Mouse (Mus musculus): ENCODE data around the gene Wnk2.
"Not testable (repeated sequence)": the region's sequence is repeated elsewhere in the genome, so short reads cannot be mapped to it uniquely, and the experiment has no call there.

Gene Wnk2

GRCm38 (mm10) chr13:49090176-49090575 lies 57.6 kb downstream of the Wnk2 start:
- no peak for DNase-seq

- DNase-seq: peak; percentile 63 to 78
Observed at GRCm38 (mm10) chr13:49088874-49089273, 58.9 kb downstream of the Wnk2 start.

GRCm38 (mm10) chr13:49087420-49087819 lies 60.4 kb downstream of the Wnk2 start:
- DNase-seq: peak; percentile 67 to 82

- DNase-seq: no peak
Observed at GRCm38 (mm10) chr13:49086431-49086830, 61.4 kb downstream of the Wnk2 start.

GRCm38 (mm10) chr13:49085211-49085610 lies 62.6 kb downstream of the Wnk2 start:
- DNase-seq: peak; percentile 66 to 71

- no peak for DNase-seq
Observed at GRCm38 (mm10) chr13:49084781-49085180, 63.0 kb downstream of the Wnk2 start.

GRCm38 (mm10) chr13:49083941-49084340 lies 63.9 kb downstream of the Wnk2 start:
- DNase-seq: no peak

GRCm38 (mm10) chr13:49082151-49082879 lies 65.5 kb downstream of the Wnk2 start:
- DNase-seq: no peak

- DNase-seq: no peak
Observed at GRCm38 (mm10) chr13:49076196-49076595, 71.6 kb downstream of the Wnk2 start.

- no peak for DNase-seq
Observed at GRCm38 (mm10) chr13:49075377-49075776, 72.4 kb downstream of the Wnk2 start.

GRCm38 (mm10) chr13:49073295-49073694 lies 74.5 kb downstream of the Wnk2 start:
- no peak for DNase-seq

- DNase-seq: peak in 1 of 2 experiments; percentile 44
Observed at GRCm38 (mm10) chr13:49071861-49072260, 76.0 kb downstream of the Wnk2 start.

GRCm38 (mm10) chr13:49069979-49070378 lies 77.8 kb downstream of the Wnk2 start:
- peak in 1 of 2 experiments; percentile 41 for DNase-seq

GRCm38 (mm10) chr13:49069393-49069792 lies 78.4 kb downstream of the Wnk2 start:
- no peak for DNase-seq

GRCm38 (mm10) chr13:49064257-49064656 lies 83.6 kb downstream of the Wnk2 start:
- DNase-seq: no peak

GRCm38 (mm10) chr13:49060456-49060855 lies 87.4 kb downstream of the Wnk2 start:
- DNase-seq: no peak

GRCm38 (mm10) chr13:49058528-49058927 lies 89.3 kb downstream of the Wnk2 start:
- DNase-seq: peak; percentile 50 to 68

GRCm38 (mm10) chr13:49056304-49056703 lies 91.5 kb downstream of the Wnk2 start:
- DNase-seq: no peak

GRCm38 (mm10) chr13:49054753-49055152 lies 93.1 kb downstream of the Wnk2 start:
- DNase-seq: not testable (repeated sequence)

- no peak for DNase-seq
Observed at GRCm38 (mm10) chr13:49053333-49053732, 94.5 kb downstream of the Wnk2 start.

- DNase-seq: peak in 1 of 2 experiments; percentile 51
Observed at GRCm38 (mm10) chr13:49052512-49052911, 95.3 kb downstream of the Wnk2 start.

- no peak for DNase-seq
Observed at GRCm38 (mm10) chr13:49047393-49047792, 100.4 kb downstream of the Wnk2 start.

GRCm38 (mm10) chr13:49044145-49044561 lies 103.7 kb downstream of the Wnk2 start:
- DNase-seq: no peak

GRCm38 (mm10) chr13:49042371-49042770 lies 105.4 kb downstream of the Wnk2 start:
- peak; percentile 50 to 54 for DNase-seq
